Mouse (Mus musculus): ENCODE measurements around the gene Gosr1.

- TF ChIP-seq CTCF (IDR thresholded peaks at IDR 0.05; ENCODE audit: low read depth, low read length) (no peak), POLR2A (IDR thresholded peaks at IDR 0.05; ENCODE audit: extremely low read depth, insufficient read depth, low read length) (no peak)
Measured at GRCm38 (mm10) chr11:76695810-76696209, 67.6 kb downstream of the Gosr1 start.
